Mouse (Mus musculus) kidney, postnatal 0 days (tissue): ENCODE data around the gene Map3k6. TPM values are rescaled to one million over a fixed set of nuclear protein-coding genes. Genes with fewer than 3 reads are reported as not detected.

Experiments
- ATAC-seq: fragments of 200-750 bp; cut with Nextera tagmentation; replicated peaks from 2 replicates; pipeline ENCODE4 v1.8.0; 2017; ENCODE audit warnings: low read depth, moderate number of reproducible peaks, moderate TSS enrichment, moderate library complexity; ENCODE audit not compliant: low FRiP score
- DNase-seq: peaks from one replicate; pipeline ENCODE4 v3.0.0-alpha.2; 2016; ENCODE audit warnings: low spot score
- H3K27ac ChIP-seq: fragments of 300-500 bp; sonication (generic); 2 replicates; pipeline ENCODE4 v1.5.1; 2014; ENCODE audit warnings: mild to moderate bottlenecking
- H3K27me3 ChIP-seq: fragments of 300-500 bp; sonication (generic); 2 replicates; pipeline ENCODE4 v1.6.1; 2014; ENCODE audit warnings: low read length, mixed read lengths; ENCODE audit not compliant: insufficient read depth
- H3K36me3 ChIP-seq: fragments of 300-500 bp; sonication (generic); 2 replicates; pipeline ENCODE4 v1.6.1; 2014; ENCODE audit warnings: low read length, mixed read lengths; ENCODE audit not compliant: insufficient read depth
- H3K4me1 ChIP-seq: fragments of 300-500 bp; sonication (generic); replicated peaks from 2 replicates; pipeline ENCODE4 v1.6.1; 2014; ENCODE audit warnings: antibody characterized with exemption, low read length, mixed read lengths; ENCODE audit not compliant: insufficient read depth
- H3K4me2 ChIP-seq: fragments of 300-500 bp; sonication (generic); 2 replicates; pipeline ENCODE4 v1.6.1; 2014; ENCODE audit warnings: mild to moderate bottlenecking, low read length, moderate library complexity, mixed read lengths
- H3K4me3 ChIP-seq: fragments of 300-500 bp; sonication (generic); replicated peaks from 2 replicates; pipeline ENCODE4 v1.5.1; 2014; ENCODE audit warnings: low read depth, low read length
- H3K9ac ChIP-seq: fragments of 300-500 bp; sonication (generic); 2 replicates; pipeline ENCODE4 v1.6.1; 2014; ENCODE audit warnings: low read depth, low read length
- H3K9me3 ChIP-seq: fragments of 300-500 bp; sonication (generic); replicated peaks from 2 replicates; pipeline ENCODE4 v1.6.1; 2016; ENCODE audit warnings: low read length, inconsistent platforms, mixed read lengths
- CTCF ChIP-seq: IDR thresholded peaks from 2 replicates; pipeline ENCODE4 v1.5.1; 2016; ENCODE audit warnings: antibody characterized with exemption, low read depth, mild to moderate bottlenecking, moderate library complexity
- WGBS: fragments of 180-500 bp; shearing (Covaris S2); extraction: QIAGEN DNeasy Blood & Tissue Kit; methylation state at CpG from one replicate; pipeline ENCODE4 v1.1.7; 2014; 5-methylcytosine and 5-hydroxymethylcytosine counted together
- polyA plus RNA-seq: library from polyadenylated mRNA; unstranded; fragments of >200 nt; fragmentation: Nextera tagmentation; extraction: Ambion mirVana; gene quantifications from 2 replicates; pipeline ENCODE4 v1.2.1, GENCODE M21; 2015

The Map3k6 gene
- polyA plus RNA-seq, 1 experiment from 2014 or later: 4.2 TPM

DNA sequence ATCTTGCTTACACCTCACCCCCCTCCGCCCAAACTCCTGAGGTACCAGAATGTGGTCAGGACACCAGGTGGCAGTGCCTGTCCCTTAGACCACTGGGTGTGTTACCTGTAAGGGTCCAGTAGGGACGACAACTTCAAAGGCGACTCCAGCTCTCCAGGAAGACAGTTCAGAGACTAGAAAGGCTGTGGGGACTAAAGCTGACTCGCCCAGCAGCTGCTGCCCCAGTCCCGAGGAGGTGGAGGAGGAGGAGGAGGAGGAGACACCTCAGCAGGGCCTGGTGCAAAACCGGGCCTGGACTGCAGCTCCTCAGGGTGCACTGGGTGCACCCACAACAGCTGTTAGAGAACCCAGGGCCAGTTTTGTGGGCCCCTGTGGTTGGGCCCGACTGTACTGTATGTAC lies 22.3 kb downstream of the Map3k6 start, which contains the start of gene Sytl1:
TSS of gene Sytl1 (minus strand) at position 232 of the 400 bp plus-strand sequence.
- Histone ChIP-seq H3K4me3 (no peak within 1 kb of the TSS), H3K36me3 (peaks cover 25% of the 10 kb centered on the region), H3K9ac (no peak within 1 kb of the TSS), H3K4me1 (no peaks in the 10 kb centered on the region), H3K9me3 (no peaks in the 10 kb centered on the region), H3K27me3 (no peaks in the 10 kb centered on the region), H3K27ac (no peak within 1 kb of the TSS), H3K4me2 (no peak within 1 kb of the TSS; the same call in 1 of the 2 replicates)
- DNase-seq (no peak), ATAC-seq (no peak)
- peak; percentile 35; the same call in 1 of the 2 replicates for TF ChIP-seq CTCF
- WGBS: 39% methylated on average over 7 of the region's 7 CpGs

DNA sequence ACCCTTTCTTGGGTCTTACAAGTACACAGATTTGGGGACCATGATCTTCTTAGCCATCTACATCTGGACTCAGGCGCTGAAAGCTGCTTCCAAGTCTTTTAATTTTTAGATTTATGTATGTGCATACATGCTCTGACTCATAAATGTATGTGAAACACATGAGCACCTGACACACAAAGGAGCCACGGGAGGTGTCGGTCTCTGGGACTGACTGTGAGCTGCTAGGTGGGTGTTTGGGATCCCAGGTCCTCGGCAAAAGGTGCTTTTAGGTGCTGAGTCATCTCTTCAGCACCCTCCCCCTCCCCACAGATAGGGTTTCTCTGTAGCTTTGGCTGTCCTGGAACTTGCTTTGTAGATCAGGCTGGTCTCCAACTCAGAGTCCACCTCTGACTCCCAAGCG lies 23.1 kb downstream of the Map3k6 start:
- peaks cover 33% of the 10 kb centered on the region for H3K36me3 ChIP-seq
- no peak overlapping the region for H3K4me3 ChIP-seq
- no peaks in the 10 kb centered on the region for H3K9me3 ChIP-seq
- H3K4me2 ChIP-seq: no peak overlapping the region
- H3K9ac ChIP-seq: no peak overlapping the region
- no peak for TF ChIP-seq CTCF
- no peaks in the 10 kb centered on the region for H3K27me3 ChIP-seq
- ATAC-seq: no peak
- H3K4me1 ChIP-seq: no peaks in the 10 kb centered on the region
- H3K27ac ChIP-seq: no peak overlapping the region
- WGBS: 88% methylated on average over 5 of the region's 5 CpGs
- DNase-seq: no peak

DNA sequence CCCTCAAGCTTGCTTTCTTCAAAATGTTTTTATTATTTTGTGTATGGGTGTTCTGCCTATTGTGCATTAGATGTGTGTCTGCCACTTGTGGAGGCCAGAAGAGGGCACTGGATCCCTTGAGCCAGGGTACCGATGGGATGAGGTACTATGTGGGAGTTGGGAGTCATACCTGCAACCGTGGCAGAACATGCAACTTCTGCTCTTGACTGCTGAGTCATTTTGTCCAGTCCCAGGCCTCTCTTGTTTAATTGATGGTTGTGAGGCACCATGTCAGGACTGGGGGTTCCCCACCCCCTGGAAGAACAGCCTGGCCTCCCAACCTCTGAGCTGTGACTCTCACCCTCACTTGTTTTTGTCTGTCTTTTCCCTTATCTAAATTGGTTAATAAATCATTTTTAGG lies 23.9 kb downstream of the Map3k6 start:
- no peak for TF ChIP-seq CTCF
- Histone ChIP-seq H3K27me3 (no peaks in the 10 kb centered on the region), H3K4me2 (no peak overlapping the region), H3K9ac (no peak overlapping the region), H3K9me3 (no peaks in the 10 kb centered on the region), H3K4me3 (no peak overlapping the region), H3K27ac (no peak overlapping the region), H3K4me1 (no peaks in the 10 kb centered on the region), H3K36me3 (peaks cover 41% of the 10 kb centered on the region)
- 94% methylated on average over 2 of the region's 2 CpGs for WGBS
- no peak for ATAC-seq
- DNase-seq: no peak

DNA sequence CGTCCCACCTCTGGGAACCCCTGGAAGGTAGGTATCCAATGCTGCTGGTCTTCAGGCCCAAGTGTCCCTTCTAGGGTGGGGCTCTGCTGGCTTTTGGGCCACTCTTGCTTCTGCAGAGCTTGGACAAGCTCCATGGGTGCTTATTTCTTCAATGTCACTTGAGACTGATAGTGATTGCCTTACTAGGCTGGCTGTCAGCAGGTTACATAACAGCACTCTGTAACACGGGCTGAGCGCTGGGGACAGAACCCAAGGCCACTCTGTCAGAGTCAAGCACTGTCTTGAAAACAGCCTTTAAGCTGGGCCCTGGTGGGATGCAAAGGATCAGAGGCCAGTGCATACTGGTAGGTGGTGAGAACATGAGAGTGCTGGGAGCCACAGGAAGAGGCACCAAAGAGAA lies 24.7 kb downstream of the Map3k6 start:
- H3K4me2 ChIP-seq: no peak overlapping the region
- WGBS: 95% methylated on average over 3 of the region's 3 CpGs
- ATAC-seq (no peak), DNase-seq (no peak)
- H3K9me3 ChIP-seq: no peaks in the 10 kb centered on the region
- H3K27me3 ChIP-seq: no peaks in the 10 kb centered on the region
- no peak overlapping the region for H3K9ac ChIP-seq
- H3K27ac ChIP-seq: no peak overlapping the region
- peaks cover 44% of the 10 kb centered on the region for H3K36me3 ChIP-seq
- no peak overlapping the region for H3K4me3 ChIP-seq
- no peak for TF ChIP-seq CTCF
- no peaks in the 10 kb centered on the region for H3K4me1 ChIP-seq

DNA sequence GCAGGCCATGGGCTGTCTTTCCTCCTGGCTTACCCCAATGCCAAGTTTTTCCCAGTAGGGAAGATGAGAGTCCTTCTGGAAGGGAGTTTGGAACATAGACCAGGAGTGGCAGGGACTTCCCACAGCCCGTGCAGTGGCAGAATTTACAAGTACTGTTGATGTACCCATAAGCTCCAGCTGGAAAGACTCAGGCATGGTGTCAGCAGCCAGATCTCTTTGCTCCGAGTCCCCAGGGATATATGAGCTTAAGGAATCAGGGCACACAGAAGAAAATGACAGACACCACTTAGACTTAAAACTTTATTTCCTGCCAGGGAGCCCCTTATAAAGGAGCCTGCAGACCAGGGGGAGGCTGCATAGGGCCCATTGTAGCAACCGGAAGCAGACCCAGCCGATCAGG lies 25.1 kb downstream of the Map3k6 start:
- WGBS: 67% methylated on average over 4 of the region's 4 CpGs
- Histone ChIP-seq H3K4me2 (no peak overlapping the region), H3K27me3 (no peaks in the 10 kb centered on the region), H3K4me1 (no peaks in the 10 kb centered on the region), H3K27ac (no peak overlapping the region), H3K36me3 (peaks cover 44% of the 10 kb centered on the region), H3K9me3 (no peaks in the 10 kb centered on the region), H3K4me3 (no peak overlapping the region), H3K9ac (no peak overlapping the region)
- no peak for DNase-seq
- no peak for TF ChIP-seq CTCF
- no peak for ATAC-seq

DNA sequence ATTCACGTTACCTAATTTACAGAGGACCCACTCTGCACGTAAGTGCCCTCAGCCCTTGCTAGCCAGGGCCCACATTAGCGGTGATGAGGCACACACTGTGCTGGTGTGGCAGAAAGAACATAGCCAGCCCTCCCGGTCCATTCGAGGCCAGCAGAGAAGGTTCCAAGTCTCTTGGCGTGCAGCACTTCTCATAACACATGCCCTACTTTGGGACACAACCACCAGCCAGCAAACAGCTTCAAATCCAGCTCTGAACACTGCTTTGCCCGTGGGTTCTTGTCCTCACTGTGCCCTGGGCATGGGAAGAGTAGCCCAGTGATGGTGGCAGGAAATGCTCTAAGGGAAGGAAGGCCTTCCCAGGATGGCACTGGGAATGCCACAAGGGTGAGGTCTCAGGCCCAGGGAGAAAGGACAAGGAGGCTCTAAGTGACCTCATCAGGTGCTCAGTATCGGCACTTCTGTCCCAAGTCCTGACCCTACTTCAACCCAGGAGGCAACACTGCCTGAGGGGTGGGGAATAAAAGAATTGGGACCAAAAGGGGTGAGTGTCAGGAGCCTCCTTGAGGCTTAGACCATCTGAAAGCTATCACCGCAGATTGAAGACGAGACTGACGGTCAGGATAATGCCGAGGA lies 25.7 kb downstream of the Map3k6 start:
- WGBS: 88% methylated on average over 12 of the region's 12 CpGs
- Histone ChIP-seq H3K36me3 (peaks cover 44% of the 10 kb centered on the region), H3K9me3 (no peaks in the 10 kb centered on the region), H3K4me1 (no peaks in the 10 kb centered on the region), H3K4me2 (no peak overlapping the region), H3K27me3 (no peaks in the 10 kb centered on the region), H3K27ac (no peak overlapping the region), H3K9ac (no peak overlapping the region), H3K4me3 (no peak overlapping the region)
- no peak for TF ChIP-seq CTCF
- ATAC-seq (no peak), DNase-seq (no peak)

DNA sequence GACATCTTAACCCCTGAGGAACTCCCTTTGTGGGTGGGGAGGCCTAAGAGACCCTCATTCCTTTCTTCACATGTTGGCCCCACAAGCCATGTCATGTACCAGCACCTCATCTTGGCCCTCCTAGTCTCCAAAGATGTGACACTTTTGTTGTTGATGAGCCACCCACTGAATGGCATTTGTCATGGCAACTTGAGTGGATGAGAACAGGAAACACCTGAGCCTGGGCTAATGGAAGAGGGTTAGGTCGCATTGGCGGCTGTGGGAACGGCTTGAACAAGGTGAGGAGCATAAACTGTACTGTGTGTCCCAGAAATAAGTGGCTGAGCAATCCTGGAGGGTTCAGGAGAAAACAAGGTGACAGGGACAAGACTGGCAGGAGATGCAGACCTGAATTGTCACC lies 28.3 kb downstream of the Map3k6 start:
- no peak overlapping the region for H3K4me3 ChIP-seq
- no peak for TF ChIP-seq CTCF
- no peaks in the 10 kb centered on the region for H3K9me3 ChIP-seq
- peaks cover 44% of the 10 kb centered on the region for H3K36me3 ChIP-seq
- no peaks in the 10 kb centered on the region for H3K4me1 ChIP-seq
- 91% methylated on average over 3 of the region's 3 CpGs for WGBS
- H3K27ac ChIP-seq: no peak overlapping the region
- DNase-seq (no peak), ATAC-seq (no peak)
- no peaks in the 10 kb centered on the region for H3K27me3 ChIP-seq
- H3K9ac ChIP-seq: no peak overlapping the region
- H3K4me2 ChIP-seq: no peak overlapping the region
